Mouse (Mus musculus) hindbrain, embryonic 16.5 days (tissue): ENCODE measurements around the gene Mtch1. TPM values are rescaled to one million over a fixed set of nuclear protein-coding genes. Genes with fewer than 3 reads are reported as not detected.

ENCODE experiments used
- polyA plus RNA-seq: library from polyadenylated mRNA; unstranded; fragments of >200 nt; fragmentation: Nextera tagmentation; extraction: Ambion mirVana; gene quantifications from 2 replicates; pipeline ENCODE4 v1.2.1, GENCODE M21; 2015

The Mtch1 gene
- polyA plus RNA-seq, 1 experiment from 2014 or later = 328 TPM

Other genes starting within 250 kb of the Mtch1 start
- 0.06 and 0.26 TPM in 2 replicates for gene Rab44, start 233.8 kb downstream of the Mtch1 start, polyA plus RNA-seq
- 48.1 and 51.2 TPM in 2 replicates for gene Cpne5, start 109.8 kb downstream of the Mtch1 start, polyA plus RNA-seq
- 105 and 113 TPM in 2 replicates for gene Ppil1, start 83.7 kb downstream of the Mtch1 start, polyA plus RNA-seq
- 118 and 123 TPM in 2 replicates for gene BC004004, start 79.1 kb downstream of the Mtch1 start, polyA plus RNA-seq
- 2.0 and 2.4 TPM in 2 replicates for gene Pi16, start 30.3 kb downstream of the Mtch1 start, polyA plus RNA-seq
- 6.5 and 9.1 TPM in 2 replicates for gene Fgd2, start 13.0 kb upstream of the Mtch1 start, polyA plus RNA-seq
- 7.2 and 8.2 TPM in 2 replicates for gene Pim1, start 142.8 kb upstream of the Mtch1 start, polyA plus RNA-seq
- gene Gm17657, start 201.7 kb upstream of the Mtch1 start, polyA plus RNA-seq = not detected in 2 replicates
- gene Tbc1d22b, start 201.9 kb upstream of the Mtch1 start, polyA plus RNA-seq = 26.5 and 33.2 TPM in 2 replicates
- 0.76 and 1.0 TPM in 2 replicates for gene Tmem217, start 204.5 kb upstream of the Mtch1 start, polyA plus RNA-seq